Mouse (Mus musculus): ENCODE measurements at regions not wholly inside any gene's neighbourhood (a gene's known extent, or its start where the extent isn't known, plus 50 kb on each side); places are given as distances from the start of the nearest gene placed in this dataset.
"Not testable (repeated sequence)": the region's sequence is repeated elsewhere in the genome, so short reads cannot be mapped to it uniquely, and the experiment has no call there.

- 86% methylated on average over 8 of the region's 8 CpGs for WGBS
- H3K36me3 ChIP-seq (ENCODE audit: control insufficient read depth, insufficient read depth): no peaks in the 10 kb centered on the region
- TF ChIP-seq CTCF (IDR thresholded peaks at IDR 0.05; ENCODE audit: low read depth): no peak
Observed at GRCm38 (mm10) chr13:69129056-69129620, 129.8 kb upstream of the Adcy2 start.

DNA sequence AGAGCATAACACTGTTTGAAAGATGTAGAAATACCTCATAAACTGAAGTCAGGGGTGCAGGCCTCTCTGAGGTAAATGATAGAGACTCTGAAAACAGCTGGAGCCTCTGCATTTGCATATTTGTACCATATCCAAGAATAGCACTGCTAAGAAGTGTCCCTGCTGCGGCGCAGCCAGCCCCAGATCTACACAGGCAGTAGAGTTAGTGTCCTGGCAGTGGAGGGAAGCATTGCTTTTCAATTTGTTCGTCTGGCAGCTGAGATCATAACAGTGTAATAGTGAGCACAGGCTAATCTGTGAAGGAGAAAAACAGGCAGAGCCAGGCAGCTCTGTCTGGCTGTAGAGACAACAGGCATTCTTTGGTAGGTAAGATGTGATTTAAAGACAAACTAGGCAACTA lies 128.2 kb upstream of the Adcy2 start:
- no peaks in the 10 kb centered on the region for H3K27me3 ChIP-seq (replicated peaks; ENCODE audit: control insufficient read depth, insufficient read depth, low read length)
- no peak for ATAC-seq
- no peaks in the 10 kb centered on the region for H3K4me1 ChIP-seq (replicated peaks; ENCODE audit: control insufficient read depth, insufficient read depth, low read length)
- no peak overlapping the region for H3K9ac ChIP-seq (ENCODE audit: low read depth, low read length)
- no peak overlapping the region for H3K4me2 ChIP-seq (replicated peaks; ENCODE audit: low read depth)
- H3K9me3 ChIP-seq (ENCODE audit: control insufficient read depth): no peaks in the 10 kb centered on the region
- H3K4me3 ChIP-seq (ENCODE audit: low read depth, low read length): no peak overlapping the region
- no peak for TF ChIP-seq CTCF (IDR thresholded peaks at IDR 0.05; ENCODE audit: low read depth)
- no peaks in the 10 kb centered on the region for H3K36me3 ChIP-seq (ENCODE audit: control insufficient read depth, insufficient read depth)
- H3K27ac ChIP-seq (ENCODE audit: low read depth, low read length): no peak overlapping the region
- 52% methylated on average over 3 of the region's 3 CpGs for WGBS

More at GRCm38 (mm10) chr13:69129056-69129620, 129.8 kb upstream of the Adcy2 start:
- H3K27ac ChIP-seq (ENCODE audit: low read depth, low read length): no peak overlapping the region
- H3K4me3 ChIP-seq (ENCODE audit: low read depth, low read length): no peak overlapping the region
- ATAC-seq: no peak
- H3K27me3 ChIP-seq (replicated peaks; ENCODE audit: control insufficient read depth, insufficient read depth, low read length): no peaks in the 10 kb centered on the region
- H3K9me3 ChIP-seq (ENCODE audit: control insufficient read depth): no peaks in the 10 kb centered on the region
- H3K9ac ChIP-seq (ENCODE audit: low read depth, low read length): no peak overlapping the region
- no peaks in the 10 kb centered on the region for H3K4me1 ChIP-seq (replicated peaks; ENCODE audit: control insufficient read depth, insufficient read depth, low read length)
- no peak overlapping the region for H3K4me2 ChIP-seq (replicated peaks; ENCODE audit: low read depth)

DNA sequence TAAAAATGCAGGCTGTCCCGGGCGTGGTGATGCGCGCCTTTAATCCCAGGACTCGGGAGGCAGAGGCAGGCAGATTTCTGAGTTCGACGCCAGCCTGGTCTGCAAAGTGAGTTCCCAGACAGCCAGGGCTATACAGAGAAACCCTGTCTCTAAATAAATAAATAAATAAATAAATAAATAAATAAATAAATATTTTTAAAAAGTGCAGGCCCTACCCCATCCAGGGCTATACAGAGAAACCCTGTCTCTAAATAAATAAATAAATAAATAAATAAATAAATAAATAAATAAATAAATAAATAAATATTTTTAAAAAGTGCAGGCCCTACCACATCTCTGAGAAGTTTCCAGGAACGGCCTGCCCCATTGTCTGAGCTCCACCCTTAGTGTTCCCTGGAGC lies 119.4 kb upstream of the Adcy2 start:
- H3K27me3 ChIP-seq (replicated peaks; ENCODE audit: control insufficient read depth, insufficient read depth, low read length); H3K27ac ChIP-seq (ENCODE audit: low read depth, low read length); H3K9me3 ChIP-seq (ENCODE audit: control insufficient read depth); H3K4me3 ChIP-seq (ENCODE audit: low read depth, low read length); H3K4me1 ChIP-seq (replicated peaks; ENCODE audit: control insufficient read depth, insufficient read depth, low read length); H3K36me3 ChIP-seq (ENCODE audit: control insufficient read depth, insufficient read depth); ATAC-seq; H3K4me2 ChIP-seq (replicated peaks; ENCODE audit: low read depth); H3K9ac ChIP-seq (ENCODE audit: low read depth, low read length): not testable (repeated sequence)
- WGBS: 94% methylated on average over 8 of the region's 8 CpGs

DNA sequence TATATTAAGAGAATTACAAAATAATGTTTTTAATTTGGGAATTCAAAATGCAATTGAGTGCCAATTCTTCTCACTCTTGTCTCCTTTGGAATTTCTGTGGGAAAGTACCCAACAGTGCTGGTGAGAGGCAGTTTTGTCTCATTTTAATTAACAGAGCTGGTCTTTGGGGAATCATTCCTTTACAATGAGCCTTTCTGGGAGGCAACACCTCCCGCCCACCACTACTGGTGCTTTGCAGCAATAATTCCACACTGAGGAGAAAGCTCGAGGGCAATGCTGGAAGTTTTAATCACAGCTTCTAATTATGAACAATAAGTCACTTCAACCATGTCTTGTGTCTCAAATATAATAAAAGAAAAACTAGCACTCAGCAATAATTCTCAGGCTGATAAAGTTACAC lies 109.8 kb upstream of the Adcy2 start:
- no peaks in the 10 kb centered on the region for H3K36me3 ChIP-seq (ENCODE audit: control insufficient read depth, insufficient read depth)
- ATAC-seq: no peak
- H3K9me3 ChIP-seq (ENCODE audit: control insufficient read depth): no peaks in the 10 kb centered on the region
- H3K4me2 ChIP-seq (replicated peaks; ENCODE audit: low read depth): no peak overlapping the region
- H3K27ac ChIP-seq (ENCODE audit: low read depth, low read length): no peak overlapping the region
- H3K27me3 ChIP-seq (replicated peaks; ENCODE audit: control insufficient read depth, insufficient read depth, low read length): no peaks in the 10 kb centered on the region
- no peaks in the 10 kb centered on the region for H3K4me1 ChIP-seq (replicated peaks; ENCODE audit: control insufficient read depth, insufficient read depth, low read length)
- no peak overlapping the region for H3K4me3 ChIP-seq (ENCODE audit: low read depth, low read length)
- TF ChIP-seq CTCF (IDR thresholded peaks at IDR 0.05; ENCODE audit: low read depth): no peak
- H3K9ac ChIP-seq (ENCODE audit: low read depth, low read length): no peak overlapping the region
- 82% methylated on average over 2 of the region's 2 CpGs for WGBS

GRCm38 (mm10) chr13:69086613-69087012 lies 87.3 kb upstream of the Adcy2 start:
- Histone ChIP-seq H3K27me3 (replicated peaks; ENCODE audit: control insufficient read depth, insufficient read depth, low read length) (no peaks in the 10 kb centered on the region), H3K4me3 (ENCODE audit: low read depth, low read length) (no peak overlapping the region), H3K4me1 (replicated peaks; ENCODE audit: control insufficient read depth, insufficient read depth, low read length) (no peaks in the 10 kb centered on the region), H3K9me3 (ENCODE audit: control insufficient read depth) (no peaks in the 10 kb centered on the region), H3K4me2 (replicated peaks; ENCODE audit: low read depth) (no peak overlapping the region), H3K9ac (ENCODE audit: low read depth, low read length) (no peak overlapping the region), H3K27ac (ENCODE audit: low read depth, low read length) (no peak overlapping the region), H3K36me3 (ENCODE audit: control insufficient read depth, insufficient read depth) (no peaks in the 10 kb centered on the region)
- peak; percentile 89 for TF ChIP-seq CTCF (IDR thresholded peaks at IDR 0.05; ENCODE audit: low read depth)
- WGBS: 46% methylated on average over 1 of the region's 1 CpGs
- ATAC-seq: no peak

DNA sequence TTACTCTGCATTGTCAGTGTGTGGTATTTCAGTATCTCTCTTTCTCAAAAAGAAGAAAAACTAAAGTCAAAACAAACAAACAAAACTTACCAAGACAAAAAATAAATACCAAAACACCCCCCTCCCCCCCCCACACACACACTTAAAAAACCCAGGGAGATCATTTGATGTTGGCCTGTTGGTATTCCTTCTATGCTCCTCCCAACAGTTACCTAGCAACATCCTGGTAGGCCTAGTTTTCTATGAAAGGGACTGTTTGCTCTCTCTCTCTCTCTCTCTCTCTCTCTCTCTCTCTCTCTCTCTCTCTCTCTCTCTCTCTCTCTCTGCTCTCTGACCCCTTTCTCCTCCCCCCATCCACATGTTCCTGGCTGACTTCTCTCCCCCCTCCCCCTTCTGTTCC lies 71.0 kb upstream of the Adcy2 start:
- no peak for ATAC-seq
- Histone ChIP-seq H3K9me3 (ENCODE audit: control insufficient read depth) (no peaks in the 10 kb centered on the region), H3K4me1 (replicated peaks; ENCODE audit: control insufficient read depth, insufficient read depth, low read length) (no peaks in the 10 kb centered on the region), H3K9ac (ENCODE audit: low read depth, low read length) (no peak overlapping the region), H3K36me3 (ENCODE audit: control insufficient read depth, insufficient read depth) (no peaks in the 10 kb centered on the region), H3K4me2 (replicated peaks; ENCODE audit: low read depth) (no peak overlapping the region), H3K4me3 (ENCODE audit: low read depth, low read length) (no peak overlapping the region), H3K27ac (ENCODE audit: low read depth, low read length) (no peak overlapping the region), H3K27me3 (replicated peaks; ENCODE audit: control insufficient read depth, insufficient read depth, low read length) (no peaks in the 10 kb centered on the region)
- TF ChIP-seq CTCF (IDR thresholded peaks at IDR 0.05; ENCODE audit: low read depth): no peak

DNA sequence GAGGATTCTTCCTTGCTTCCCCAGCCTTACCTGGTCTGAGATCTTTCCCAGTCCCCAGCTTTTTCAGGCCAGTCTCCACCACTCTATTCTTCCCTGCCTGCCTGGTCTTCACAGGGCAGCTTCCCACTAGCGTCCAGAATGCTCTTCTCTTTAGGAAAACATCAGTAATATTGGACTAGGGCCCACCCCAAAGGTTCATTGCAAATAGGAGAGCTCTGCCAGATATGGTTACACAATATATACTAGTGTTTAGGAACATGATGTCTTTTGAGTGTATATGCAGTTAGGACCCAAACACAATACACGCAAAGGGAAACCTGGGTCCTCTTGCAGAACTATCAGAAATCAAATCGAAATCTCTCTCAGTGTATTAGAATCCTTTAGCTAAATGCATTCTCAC lies 70.5 kb upstream of the Adcy2 start:
- H3K9ac ChIP-seq (ENCODE audit: low read depth, low read length): no peak overlapping the region
- H3K27ac ChIP-seq (ENCODE audit: low read depth, low read length): no peak overlapping the region
- H3K4me1 ChIP-seq (replicated peaks; ENCODE audit: control insufficient read depth, insufficient read depth, low read length): no peaks in the 10 kb centered on the region
- no peak for TF ChIP-seq CTCF (IDR thresholded peaks at IDR 0.05; ENCODE audit: low read depth)
- H3K9me3 ChIP-seq (ENCODE audit: control insufficient read depth): no peaks in the 10 kb centered on the region
- WGBS: 72% methylated on average over 3 of the region's 3 CpGs
- no peak overlapping the region for H3K4me3 ChIP-seq (ENCODE audit: low read depth, low read length)
- no peak for ATAC-seq
- no peak overlapping the region for H3K4me2 ChIP-seq (replicated peaks; ENCODE audit: low read depth)
- no peaks in the 10 kb centered on the region for H3K36me3 ChIP-seq (ENCODE audit: control insufficient read depth, insufficient read depth)
- no peaks in the 10 kb centered on the region for H3K27me3 ChIP-seq (replicated peaks; ENCODE audit: control insufficient read depth, insufficient read depth, low read length)
